Mouse (Mus musculus): ENCODE measurements around the gene H2-Eb1.

H2-Eb1 gene

DNA sequence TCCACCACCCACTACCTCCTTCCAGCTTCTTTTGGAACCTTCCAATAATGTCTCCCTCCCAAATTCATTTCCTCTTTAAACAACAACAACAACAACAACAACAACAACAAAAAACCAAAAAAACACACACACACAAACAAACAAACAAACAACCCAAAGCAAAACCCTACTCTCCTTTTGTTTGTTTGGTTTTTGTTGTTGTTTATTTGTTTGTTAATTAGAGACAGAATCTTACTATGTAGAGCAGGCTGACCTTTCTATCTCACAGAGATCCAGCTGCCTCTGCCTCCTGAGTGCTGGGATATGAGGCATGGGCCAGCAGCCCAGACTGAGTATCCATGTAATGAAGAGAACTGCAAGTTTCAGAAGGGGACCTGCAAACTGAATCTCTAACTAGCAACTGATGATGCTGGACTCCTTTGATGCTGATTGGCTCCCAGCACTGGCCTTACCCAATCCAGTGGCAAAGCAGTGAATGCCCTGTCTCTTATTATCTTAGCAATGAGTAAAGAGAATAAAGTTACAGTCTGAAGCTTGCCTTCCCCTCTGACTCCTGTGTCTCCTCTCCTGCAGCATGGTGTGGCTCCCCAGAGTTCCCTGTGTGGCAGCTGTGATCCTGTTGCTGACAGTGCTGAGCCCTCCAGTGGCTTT lies at the start of gene H2-Eb1:
Gene H2-Eb1 (plus strand): TSS at position 488 of the 651 bp plus-strand sequence.
- in situ Hi-C loops (cut with MboI, MseI) = no loop called here

DNA sequence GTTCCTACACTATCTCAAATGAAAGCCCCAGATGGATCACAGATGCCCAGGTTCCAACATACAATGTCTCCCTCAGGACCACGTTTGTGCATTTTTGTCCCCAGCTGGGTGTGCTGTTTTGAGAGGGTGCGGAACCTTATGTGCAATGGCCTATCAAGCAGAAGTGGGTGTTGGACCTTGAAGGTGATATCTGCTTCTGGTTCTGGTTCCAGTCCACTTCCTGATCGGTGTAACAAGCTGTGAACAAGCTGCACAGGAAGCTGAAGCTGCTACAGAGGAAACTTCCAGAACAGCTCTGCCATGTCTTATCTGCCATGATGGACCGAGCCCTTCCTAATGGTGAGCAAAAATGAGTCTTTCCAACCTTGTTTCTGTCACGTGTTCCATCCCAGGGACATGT lies 49.2 kb upstream of the H2-Eb1 start:
- in situ Hi-C loops (cut with MboI, MseI) = loop anchor here (10.0 kb wide), 1 partner anchor 572 kb away; the partner anchor contains the start of gene Hnrnpm

DNA sequence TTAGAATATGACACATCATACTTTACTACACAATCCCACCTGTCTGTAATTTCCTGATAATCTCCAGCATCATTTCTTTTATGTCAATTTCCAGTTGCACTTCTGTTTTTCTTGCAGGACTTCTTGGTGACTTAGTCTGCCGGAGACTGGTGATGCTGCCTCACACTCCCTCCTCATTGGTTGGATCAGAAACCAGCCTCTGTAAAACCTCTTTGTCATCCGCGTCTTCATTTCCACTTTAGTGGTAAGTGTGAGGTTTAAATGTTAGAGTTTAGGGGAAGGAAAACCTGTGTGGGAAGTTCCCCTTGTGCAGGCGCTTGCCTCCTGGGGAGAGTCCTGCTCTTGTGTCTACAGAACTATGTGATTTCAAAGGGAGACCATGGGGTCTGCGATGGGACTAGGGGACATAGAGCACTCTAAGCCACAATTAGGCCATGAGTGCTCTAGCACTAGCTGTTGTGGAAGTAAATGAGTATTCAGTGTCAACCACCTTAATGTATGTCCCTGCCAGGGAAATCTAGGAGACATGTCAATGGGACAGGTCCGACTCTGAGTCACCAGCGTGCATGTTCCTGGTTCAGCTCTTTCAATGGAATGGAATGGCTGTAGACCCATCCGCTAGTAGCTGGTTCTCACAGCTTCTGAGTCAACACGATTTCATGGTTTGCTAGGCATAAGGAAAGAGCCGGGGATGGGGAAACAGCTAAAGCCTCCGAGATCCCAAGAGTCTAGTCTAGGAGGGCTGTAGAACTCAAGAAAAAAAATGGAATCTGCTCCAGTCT lies 47.9 kb upstream of the H2-Eb1 start, which contains the start of gene H2-Ab1:
Gene H2-Ab1 (plus strand): TSS at position 96 of the 782 bp plus-strand sequence.
- in situ Hi-C loops (cut with MboI, MseI) = loop anchor here (10.0 kb wide), 1 partner anchor 573 kb away; the partner anchor contains the start of gene Hnrnpm

DNA sequence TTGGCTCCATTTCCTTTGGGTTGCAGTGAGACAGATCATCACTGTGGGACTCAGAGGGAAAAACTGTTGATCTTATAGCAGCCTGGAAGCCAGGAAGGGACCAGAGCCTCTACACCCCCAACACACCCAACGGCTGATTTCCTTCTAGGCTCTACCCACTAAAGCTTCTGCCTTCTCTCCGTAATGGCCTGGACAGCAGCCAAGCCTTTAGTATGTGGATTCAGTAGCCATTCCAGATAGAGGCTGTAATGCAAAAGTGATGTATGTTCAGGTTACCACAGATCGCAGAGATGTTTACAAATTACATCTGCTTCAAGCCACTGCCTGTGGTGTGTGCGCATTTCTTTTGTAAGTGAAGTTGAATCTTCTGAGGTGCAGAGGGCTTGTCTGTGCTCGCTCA lies 45.1 kb upstream of the H2-Eb1 start:
- in situ Hi-C loops (cut with MboI, MseI) = no loop called here

DNA sequence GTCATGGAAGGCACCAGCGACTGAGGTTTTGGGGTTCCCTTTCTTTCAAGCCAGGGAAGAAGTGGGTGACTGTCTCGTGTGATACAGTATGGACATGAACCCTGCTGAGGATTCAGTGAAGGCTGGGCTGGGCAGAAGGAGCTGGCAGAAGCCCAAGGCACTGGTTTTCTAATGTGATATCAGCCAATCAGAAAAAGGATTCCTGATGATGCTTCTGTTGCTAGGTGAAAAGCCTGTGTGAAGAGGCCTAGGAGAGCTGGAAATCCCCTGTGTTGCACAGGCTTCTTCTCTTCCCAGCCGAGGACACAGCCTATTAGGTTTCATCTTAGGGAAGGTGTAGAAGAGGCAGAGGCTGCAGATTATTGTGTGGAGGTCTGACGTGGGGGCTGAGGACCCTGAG lies 44.2 kb upstream of the H2-Eb1 start:
- in situ Hi-C loops (cut with MboI, MseI) = no loop called here

DNA sequence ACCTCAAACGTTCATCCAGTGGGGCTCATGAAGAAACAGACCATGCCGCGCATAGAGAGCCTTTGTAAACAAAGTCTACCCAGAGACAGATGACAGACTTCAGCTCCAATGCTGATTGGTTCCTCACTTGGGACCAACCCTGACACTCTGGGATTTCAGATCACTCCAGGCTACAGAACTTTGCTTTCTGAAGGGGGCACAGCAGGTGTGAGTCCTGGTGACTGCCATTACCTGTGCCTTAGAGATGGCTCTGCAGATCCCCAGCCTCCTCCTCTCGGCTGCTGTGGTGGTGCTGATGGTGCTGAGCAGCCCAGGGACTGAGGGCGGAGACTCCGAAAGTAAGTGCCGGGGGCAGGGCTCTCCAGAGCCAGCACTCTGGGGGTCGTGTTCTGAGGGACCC lies 42.6 kb upstream of the H2-Eb1 start:
- in situ Hi-C loops (cut with MboI, MseI) = no loop called here

DNA sequence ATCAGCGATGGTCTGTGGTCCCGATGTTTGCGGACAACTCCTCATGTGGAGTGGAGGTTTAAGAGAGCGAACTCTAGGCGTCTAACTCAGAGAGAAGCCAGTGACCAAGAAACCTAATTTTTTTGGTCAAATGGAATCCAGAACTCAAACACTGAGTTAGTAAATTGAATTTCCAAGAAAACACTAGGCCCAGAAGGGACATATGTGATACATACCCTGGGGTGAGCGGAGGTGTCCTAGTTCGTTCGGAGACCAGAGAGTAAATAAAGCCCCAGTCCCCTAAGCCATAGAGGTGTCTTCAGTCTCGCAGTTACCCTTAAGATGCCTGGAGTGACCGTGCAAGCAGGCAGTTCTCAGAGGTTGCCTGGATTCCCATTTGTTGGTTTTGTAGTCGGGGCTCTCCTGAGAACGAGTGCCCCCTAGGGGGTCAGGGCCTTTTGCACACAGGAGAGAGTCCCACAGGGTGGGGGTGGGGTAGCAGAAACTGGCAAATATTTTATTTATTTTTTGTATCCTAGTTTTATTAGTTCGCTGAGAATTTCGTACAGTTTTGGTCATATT lies 41.8 kb upstream of the H2-Eb1 start:
- in situ Hi-C loops (cut with MboI, MseI) = no loop called here

DNA sequence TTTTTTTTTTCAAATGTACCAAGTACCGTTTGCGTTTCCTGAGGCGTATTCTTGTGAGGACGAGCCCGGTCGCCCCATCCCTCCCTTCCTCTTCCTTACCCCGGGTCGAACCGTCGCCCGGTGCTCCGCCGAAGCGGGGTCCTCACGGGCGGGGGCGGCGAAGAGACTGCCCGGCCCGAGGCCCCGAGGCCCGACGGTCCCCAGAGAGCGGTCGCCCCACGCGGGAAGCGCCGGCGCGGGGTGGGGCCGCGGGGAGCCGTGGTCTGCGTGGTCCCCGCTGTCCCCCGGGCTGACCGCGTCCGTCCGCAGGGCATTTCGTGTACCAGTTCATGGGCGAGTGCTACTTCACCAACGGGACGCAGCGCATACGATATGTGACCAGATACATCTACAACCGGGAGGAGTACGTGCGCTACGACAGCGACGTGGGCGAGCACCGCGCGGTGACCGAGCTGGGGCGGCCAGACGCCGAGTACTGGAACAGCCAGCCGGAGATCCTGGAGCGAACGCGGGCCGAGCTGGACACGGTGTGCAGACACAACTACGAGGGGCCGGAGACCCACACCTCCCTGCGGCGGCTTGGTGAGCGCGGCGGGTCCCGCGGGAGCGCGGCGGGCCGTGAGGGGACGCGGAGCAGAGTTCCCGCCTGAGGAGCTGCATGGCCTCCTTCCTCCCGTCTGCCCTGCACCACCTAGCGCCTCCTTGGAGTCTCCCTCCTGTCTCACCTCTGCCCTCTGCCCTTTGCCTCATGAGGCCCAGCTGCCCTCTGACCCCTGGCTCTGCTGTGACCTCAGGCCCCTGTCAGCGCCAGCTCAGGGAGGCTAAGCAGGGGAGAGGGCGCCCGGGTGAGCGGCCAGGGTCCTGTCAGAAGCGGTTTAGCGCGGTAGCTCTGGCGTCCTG lies 41.0 kb upstream of the H2-Eb1 start:
- in situ Hi-C loops (cut with MboI, MseI) = no loop called here

DNA sequence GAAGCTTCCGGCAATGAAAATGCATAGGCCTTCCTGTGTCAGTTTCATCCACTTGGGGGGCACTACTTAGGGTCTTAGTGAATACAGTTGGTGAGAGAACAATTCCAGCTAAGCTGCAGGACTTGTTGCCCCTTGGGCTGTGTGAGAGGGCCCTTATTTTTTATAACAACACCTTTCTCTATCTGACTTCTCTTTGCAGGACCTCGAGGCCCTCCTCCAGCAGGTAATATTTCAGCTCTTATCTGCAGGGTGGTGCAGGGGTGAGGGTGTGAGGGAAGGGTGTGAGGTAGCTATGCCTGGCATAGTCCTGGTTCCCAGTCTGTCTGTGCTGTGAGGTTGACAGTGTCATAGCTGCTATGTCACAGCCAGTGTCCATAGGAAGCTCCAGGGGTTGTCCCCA lies 37.4 kb upstream of the H2-Eb1 start:
- in situ Hi-C loops (cut with MboI, MseI) = no loop called here

DNA sequence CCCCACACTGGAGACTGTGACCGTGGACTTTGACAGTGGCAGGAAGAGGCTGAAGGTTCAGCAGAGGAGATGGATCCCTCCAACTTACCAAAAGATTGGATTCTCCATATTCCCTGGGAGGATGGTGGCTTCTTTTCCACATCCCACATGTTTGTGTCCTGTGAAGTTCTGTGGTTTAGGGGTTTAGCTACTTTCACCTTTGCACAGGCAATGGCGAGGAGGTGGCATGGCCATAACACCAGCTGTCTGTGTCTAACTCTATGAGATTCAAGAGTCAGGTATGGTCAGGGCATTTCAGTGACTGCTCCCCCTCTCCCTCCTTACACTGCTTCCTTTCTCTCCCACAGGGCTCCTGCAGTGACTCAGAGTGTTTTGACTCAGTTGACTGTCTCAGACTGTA lies 36.9 kb upstream of the H2-Eb1 start:
- in situ Hi-C loops (cut with MboI, MseI) = no loop called here

DNA sequence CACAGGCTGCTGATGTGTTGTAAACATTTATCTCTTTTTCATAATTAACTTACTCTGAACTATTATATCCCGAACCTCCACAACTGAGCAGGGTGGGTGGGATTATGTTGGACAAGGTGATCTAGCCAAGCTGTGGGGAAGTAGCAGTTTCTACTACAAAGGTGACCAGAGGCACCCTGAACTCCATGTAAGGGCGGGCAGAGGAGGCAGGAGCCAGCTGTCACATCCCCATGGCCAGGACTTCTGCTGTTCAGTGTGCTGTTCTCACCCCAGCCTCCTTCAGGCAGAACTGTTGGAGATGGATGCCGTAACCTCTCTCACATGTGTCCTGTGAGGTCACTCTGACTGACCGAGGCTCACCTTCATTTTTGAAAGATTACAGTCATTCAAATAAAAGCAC lies 35.9 kb upstream of the H2-Eb1 start:
- in situ Hi-C loops (cut with MboI, MseI) = loop anchor here (5.0 kb wide), 1 partner anchor 77 kb away; no protein-coding TSS in a partner anchor

DNA sequence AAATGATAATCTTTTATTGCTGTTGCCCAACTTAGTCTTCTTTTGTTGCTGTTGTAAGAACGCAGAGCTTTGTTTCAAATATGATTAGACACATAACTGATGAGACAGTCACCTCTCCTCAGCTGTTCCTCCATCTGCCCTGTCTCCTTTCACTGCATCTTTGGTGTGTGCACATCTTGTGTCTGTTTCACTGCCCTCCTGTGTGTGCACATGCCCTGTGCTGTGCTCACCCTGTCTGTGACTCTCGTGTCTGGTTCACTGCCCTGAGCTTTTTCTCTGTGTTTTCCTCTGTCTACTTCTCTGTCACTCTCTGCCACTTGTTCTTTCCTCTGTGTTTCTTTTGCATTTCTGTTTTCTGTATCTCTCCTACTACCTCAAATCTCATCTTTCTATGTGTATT lies 35.4 kb upstream of the H2-Eb1 start:
- in situ Hi-C loops (cut with MboI, MseI) = loop anchor here (5.0 kb wide), 1 partner anchor 77 kb away; no protein-coding TSS in a partner anchor

DNA sequence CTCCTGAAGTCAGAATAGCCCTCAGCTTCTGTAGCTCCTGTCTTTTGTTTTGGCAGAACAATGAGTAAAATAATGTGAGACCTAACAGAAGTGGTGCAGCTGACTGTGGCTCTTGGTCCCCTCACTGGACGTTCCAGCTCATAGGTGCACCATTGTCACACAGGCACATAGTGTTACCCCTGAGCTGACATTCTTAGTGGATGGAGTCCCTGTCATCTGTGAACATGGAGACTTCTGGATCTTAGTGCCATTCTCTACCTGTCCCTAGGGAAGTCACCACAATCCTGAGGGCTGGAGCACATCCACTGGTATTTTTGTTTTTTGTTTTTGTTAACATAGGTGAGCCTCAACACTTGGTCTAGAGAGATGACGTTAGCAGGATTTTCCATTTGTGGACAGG lies 34.7 kb upstream of the H2-Eb1 start:
- in situ Hi-C loops (cut with MboI, MseI) = loop anchor here (5.0 kb wide), 1 partner anchor 76 kb away; no protein-coding TSS in a partner anchor

DNA sequence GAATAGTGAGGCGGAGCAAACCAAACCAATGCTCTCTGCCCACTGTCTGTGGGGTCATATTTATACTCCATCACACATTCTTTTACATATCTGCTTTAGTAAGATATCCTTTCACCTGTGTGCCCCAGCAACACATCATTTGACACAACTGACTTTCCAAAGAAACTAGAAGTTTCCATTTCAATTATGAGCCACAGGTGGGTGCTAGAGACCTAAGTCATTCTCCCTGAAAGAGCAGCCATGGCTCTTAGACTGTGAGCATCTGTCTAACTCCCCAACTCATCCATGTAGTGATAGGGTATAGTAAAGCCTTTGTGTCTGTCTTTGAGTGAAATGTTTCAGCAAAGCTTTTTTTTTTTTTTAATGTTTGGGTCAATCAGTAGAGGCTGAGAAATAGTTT lies 33.6 kb upstream of the H2-Eb1 start:
- in situ Hi-C loops (cut with MboI, MseI) = loop anchor here (5.0 kb wide), 1 partner anchor 75 kb away; no protein-coding TSS in a partner anchor

DNA sequence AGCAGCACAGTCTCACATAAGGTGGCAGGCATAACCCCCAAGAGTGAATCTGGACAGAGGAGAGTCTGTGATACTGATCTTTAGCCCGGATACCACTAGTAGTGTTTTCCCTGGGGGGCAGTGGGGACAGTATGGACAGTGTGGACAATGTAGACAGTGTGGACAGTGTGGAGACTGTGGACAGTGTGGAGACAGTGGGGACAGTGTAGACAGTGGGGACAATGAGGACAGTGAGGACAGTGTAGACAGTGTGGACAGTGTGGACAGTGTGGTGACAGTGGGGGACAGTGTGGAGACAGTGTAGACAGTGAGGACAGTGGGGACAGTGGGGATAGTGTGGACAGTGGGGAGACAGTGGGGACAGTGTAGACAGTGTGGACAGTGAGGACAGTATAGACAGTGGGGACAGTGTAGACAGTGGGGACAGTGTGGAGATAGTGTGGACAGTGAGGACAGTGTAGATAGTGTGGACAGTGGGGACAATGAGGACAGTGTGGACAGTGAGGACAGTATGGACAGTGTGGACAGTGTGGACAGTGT lies 25.1 kb upstream of the H2-Eb1 start:
- in situ Hi-C loops (cut with MboI, MseI) = no loop called here

DNA sequence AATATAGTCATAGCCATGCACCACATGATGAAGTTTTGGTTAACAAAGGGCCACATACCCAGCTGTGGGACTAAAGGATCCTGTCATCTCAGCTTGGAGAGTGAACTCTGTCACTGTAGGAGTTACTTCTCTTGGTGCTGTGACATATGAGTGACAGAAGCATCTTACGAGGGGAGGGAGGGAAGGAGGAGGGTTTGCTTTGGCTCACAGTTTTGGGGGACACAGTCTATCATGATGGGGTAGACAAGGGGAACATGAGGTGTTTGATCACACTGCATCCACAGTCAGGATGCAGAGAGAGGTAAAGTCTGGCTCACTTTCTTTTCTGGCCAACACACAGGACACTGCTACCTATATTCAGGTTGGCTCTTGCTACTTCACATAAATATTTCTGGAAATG lies 23.8 kb upstream of the H2-Eb1 start:
- in situ Hi-C loops (cut with MboI, MseI) = no loop called here

DNA sequence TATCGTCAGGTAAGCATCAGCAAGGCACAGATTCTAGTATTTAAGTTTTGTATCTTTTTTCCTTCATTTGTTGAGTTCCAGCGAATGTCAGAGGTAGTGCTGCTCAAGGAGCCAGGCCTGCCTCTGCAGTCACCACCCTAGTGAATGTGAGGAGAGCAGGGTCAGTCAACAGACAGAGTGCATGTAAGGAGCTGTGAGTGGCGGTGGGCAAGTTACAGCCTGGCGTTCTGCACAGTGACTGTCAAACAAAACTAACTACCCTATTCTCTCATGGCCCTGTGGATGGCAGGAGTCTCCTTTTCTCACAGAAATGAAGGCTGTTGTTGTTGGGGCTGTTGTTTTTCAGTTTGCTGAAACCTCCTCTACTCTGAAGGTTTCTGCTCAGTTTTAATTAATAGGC lies 20.3 kb upstream of the H2-Eb1 start:
- in situ Hi-C loops (cut with MboI, MseI) = no loop called here

DNA sequence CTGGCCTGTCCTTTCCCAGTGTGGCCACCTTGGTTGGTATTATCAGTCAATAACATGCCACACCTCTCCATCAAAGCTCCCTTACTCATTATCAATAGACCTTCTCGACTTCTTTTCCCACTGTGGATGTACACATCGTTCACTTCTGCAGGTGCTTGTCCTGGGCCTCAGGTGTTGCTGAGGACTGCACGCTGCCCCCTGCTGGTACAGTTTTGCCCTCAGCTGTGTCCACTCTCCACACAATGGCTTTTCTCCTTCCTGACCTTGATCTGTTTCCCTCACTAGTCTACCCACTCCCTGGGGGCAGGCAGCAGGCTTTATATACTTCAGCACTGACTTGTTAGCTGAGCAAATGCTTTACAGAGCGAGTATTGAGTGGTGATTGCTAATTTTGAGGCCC lies 19.8 kb upstream of the H2-Eb1 start:
- in situ Hi-C loops (cut with MboI, MseI) = no loop called here

DNA sequence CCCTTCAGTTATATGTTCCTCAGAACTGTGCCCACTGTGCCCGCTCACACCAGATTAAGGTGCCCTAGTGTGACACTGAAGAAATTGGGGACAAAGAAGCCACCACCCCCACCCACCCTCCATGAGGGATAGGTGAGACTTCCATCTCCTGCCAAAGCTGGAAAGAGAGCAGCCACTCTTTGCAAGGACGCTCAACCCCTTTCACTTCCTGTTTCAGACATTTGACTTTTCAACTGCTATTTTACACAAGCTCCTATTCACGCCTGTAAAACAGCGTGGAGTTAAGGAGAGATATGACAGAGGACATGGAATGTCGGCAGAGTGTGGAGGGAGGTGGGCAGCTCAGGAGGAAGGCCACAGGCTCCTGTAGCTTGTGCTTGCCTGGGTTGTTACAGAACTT lies 19.2 kb upstream of the H2-Eb1 start:
- in situ Hi-C loops (cut with MboI, MseI) = no loop called here

DNA sequence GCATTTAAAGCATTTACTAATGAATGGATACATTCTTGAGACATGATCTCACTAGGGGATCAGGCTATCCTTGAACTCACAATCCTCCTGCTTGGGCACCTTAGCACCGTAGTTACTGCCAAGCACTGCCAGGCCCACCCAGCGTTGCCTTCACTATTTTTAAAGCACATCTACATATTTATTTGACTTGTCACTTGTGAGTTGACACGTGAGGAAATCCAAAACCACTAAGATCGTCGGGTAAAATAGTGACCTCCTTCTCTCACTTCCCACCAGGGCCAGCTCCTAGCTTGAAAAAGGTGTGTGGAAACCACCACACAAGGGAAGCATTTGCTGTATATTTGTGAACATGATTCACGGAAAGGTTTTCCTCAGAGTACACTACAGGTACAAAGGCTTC lies 18.7 kb upstream of the H2-Eb1 start:
- in situ Hi-C loops (cut with MboI, MseI) = no loop called here

DNA sequence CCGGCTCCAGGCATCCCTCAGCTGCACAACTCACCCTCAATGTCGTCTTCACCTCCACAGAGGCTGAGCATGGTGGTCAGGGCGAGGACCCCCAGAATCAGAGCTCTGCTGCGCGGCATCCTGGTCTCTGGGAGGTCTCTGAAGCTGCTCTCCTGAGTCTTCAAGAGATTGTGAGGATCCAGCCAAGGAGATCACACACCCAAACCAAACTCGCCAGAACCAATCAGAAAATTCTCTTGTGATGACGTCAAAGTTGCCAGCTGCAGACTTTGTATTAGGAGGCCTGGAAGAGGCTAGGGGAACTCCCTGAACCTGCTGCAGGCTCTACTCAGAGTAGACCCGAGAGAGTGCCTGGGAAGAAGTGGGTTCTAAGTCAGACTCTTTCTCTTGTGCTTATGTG lies 18.0 kb upstream of the H2-Eb1 start, which contains the start of gene H2-Aa:
Gene H2-Aa (minus strand): TSS at position 176 of the 400 bp plus-strand sequence.
- in situ Hi-C loops (cut with MboI, MseI) = no loop called here

Data from T-helper 2 cell (primary cell).